Mouse (Mus musculus): ENCODE results near the gene Hipk1. TPM values are rescaled to one million over a fixed set of nuclear protein-coding genes. Genes with fewer than 3 reads are reported as not detected.

Hipk1 gene
- total and polyA plus RNA-seq, 2 experiments = 29.2 to 35.2 TPM

- Histone ChIP-seq H3K4me3 (ENCODE audit: insufficient read depth, low read depth, low read length) (no peak overlapping the region), H3K36me3 (ENCODE audit: control insufficient read depth, insufficient read depth, low read length) (no peaks in the 10 kb centered on the region), H3K27me3 (ENCODE audit: control insufficient read depth, insufficient read depth, low read length) (no peaks in the 10 kb centered on the region), H3K79me2 (ENCODE audit: control insufficient read depth, insufficient read depth, low read length) (no peaks in the 10 kb centered on the region), H3K4me1 (ENCODE audit: control insufficient read depth, insufficient read depth, low read length) (no peaks in the 10 kb centered on the region), H3K27ac (replicated peaks; ENCODE audit: insufficient read depth, low read depth, low read length) (no peak overlapping the region), H3K9ac (ENCODE audit: low read depth, low read length) (no peak overlapping the region)
- no peak for TF ChIP-seq CTCF (IDR thresholded peaks at IDR 0.05; ENCODE audit: low read depth, low read length)
- TF ChIP-seq POLR2A (IDR thresholded peaks at IDR 0.05; ENCODE audit: extremely low read depth, insufficient read depth, low read length) = no peak
- DNase-seq (ENCODE audit: extremely low read depth, low read depth, low spot score) = no peak
- WGBS = 72% methylated on average over 11 of the region's 11 CpGs
Observed at GRCm38 (mm10) chr3:103715762-103716693, 75.3 kb downstream of the Hipk1 start.

- DNase-seq (ENCODE audit: extremely low read depth, low read depth, low spot score) = no peak
- Histone ChIP-seq H3K9ac (ENCODE audit: low read depth, low read length) (no peak overlapping the region), H3K4me1 (ENCODE audit: control insufficient read depth, insufficient read depth, low read length) (no peaks in the 10 kb centered on the region), H3K27ac (replicated peaks; ENCODE audit: insufficient read depth, low read depth, low read length) (no peak overlapping the region), H3K27me3 (ENCODE audit: control insufficient read depth, insufficient read depth, low read length) (no peaks in the 10 kb centered on the region), H3K36me3 (ENCODE audit: control insufficient read depth, insufficient read depth, low read length) (no peaks in the 10 kb centered on the region), H3K79me2 (ENCODE audit: control insufficient read depth, insufficient read depth, low read length) (no peaks in the 10 kb centered on the region), H3K4me3 (ENCODE audit: insufficient read depth, low read depth, low read length) (no peak overlapping the region)
- TF ChIP-seq CTCF (IDR thresholded peaks at IDR 0.05; ENCODE audit: low read depth, low read length) (no peak), POLR2A (IDR thresholded peaks at IDR 0.05; ENCODE audit: extremely low read depth, insufficient read depth, low read length) (no peak)
- 81% methylated on average over 8 of the region's 8 CpGs for WGBS
Observed at GRCm38 (mm10) chr3:103714942-103715341, 76.4 kb downstream of the Hipk1 start.

- Histone ChIP-seq H3K36me3 (ENCODE audit: control insufficient read depth, insufficient read depth, low read length) (no peaks in the 10 kb centered on the region), H3K4me1 (ENCODE audit: control insufficient read depth, insufficient read depth, low read length) (no peaks in the 10 kb centered on the region), H3K27me3 (ENCODE audit: control insufficient read depth, insufficient read depth, low read length) (no peaks in the 10 kb centered on the region), H3K9ac (ENCODE audit: low read depth, low read length) (no peak overlapping the region), H3K27ac (replicated peaks; ENCODE audit: insufficient read depth, low read depth, low read length) (no peak overlapping the region), H3K79me2 (ENCODE audit: control insufficient read depth, insufficient read depth, low read length) (no peaks in the 10 kb centered on the region), H3K4me3 (ENCODE audit: insufficient read depth, low read depth, low read length) (no peak overlapping the region)
- DNase-seq (ENCODE audit: extremely low read depth, low read depth, low spot score) = no peak
- TF ChIP-seq POLR2A (IDR thresholded peaks at IDR 0.05; ENCODE audit: extremely low read depth, insufficient read depth, low read length) = no peak
- no peak for TF ChIP-seq CTCF (IDR thresholded peaks at IDR 0.05; ENCODE audit: low read depth, low read length)
- WGBS = 68% methylated on average over 7 of the region's 7 CpGs
Observed at GRCm38 (mm10) chr3:103714236-103714875, 77.0 kb downstream of the Hipk1 start.

- Histone ChIP-seq H3K27ac (replicated peaks; ENCODE audit: insufficient read depth, low read depth, low read length) (no peak overlapping the region), H3K36me3 (ENCODE audit: control insufficient read depth, insufficient read depth, low read length) (no peaks in the 10 kb centered on the region), H3K79me2 (ENCODE audit: control insufficient read depth, insufficient read depth, low read length) (no peaks in the 10 kb centered on the region), H3K9ac (ENCODE audit: low read depth, low read length) (no peak overlapping the region), H3K4me1 (ENCODE audit: control insufficient read depth, insufficient read depth, low read length) (no peaks in the 10 kb centered on the region), H3K4me3 (ENCODE audit: insufficient read depth, low read depth, low read length) (no peak overlapping the region), H3K27me3 (ENCODE audit: control insufficient read depth, insufficient read depth, low read length) (no peaks in the 10 kb centered on the region)
- WGBS = 97% methylated on average over 4 of the region's 4 CpGs
- TF ChIP-seq CTCF (IDR thresholded peaks at IDR 0.05; ENCODE audit: low read depth, low read length) = no peak
- no peak for TF ChIP-seq POLR2A (IDR thresholded peaks at IDR 0.05; ENCODE audit: extremely low read depth, insufficient read depth, low read length)
- no peak for DNase-seq (ENCODE audit: extremely low read depth, low read depth, low spot score)
Observed at GRCm38 (mm10) chr3:103712196-103712595, 79.2 kb downstream of the Hipk1 start.

- Histone ChIP-seq H3K4me3 (ENCODE audit: insufficient read depth, low read depth, low read length) (no peak overlapping the region), H3K36me3 (ENCODE audit: control insufficient read depth, insufficient read depth, low read length) (no peaks in the 10 kb centered on the region), H3K79me2 (ENCODE audit: control insufficient read depth, insufficient read depth, low read length) (no peaks in the 10 kb centered on the region), H3K9ac (ENCODE audit: low read depth, low read length) (no peak overlapping the region), H3K27ac (replicated peaks; ENCODE audit: insufficient read depth, low read depth, low read length) (no peak overlapping the region), H3K27me3 (ENCODE audit: control insufficient read depth, insufficient read depth, low read length) (no peaks in the 10 kb centered on the region), H3K4me1 (ENCODE audit: control insufficient read depth, insufficient read depth, low read length) (peaks cover 3% of the 10 kb centered on the region; the same call in 1 of the 2 replicates)
- 94% methylated on average over 5 of the region's 5 CpGs for WGBS
- DNase-seq (ENCODE audit: extremely low read depth, low read depth, low spot score) = no peak
- TF ChIP-seq POLR2A (IDR thresholded peaks at IDR 0.05; ENCODE audit: extremely low read depth, insufficient read depth, low read length) (no peak), CTCF (IDR thresholded peaks at IDR 0.05; ENCODE audit: low read depth, low read length) (no peak)
Observed at GRCm38 (mm10) chr3:103709470-103710040, 81.8 kb downstream of the Hipk1 start.

All from liver, adult 2 months (tissue).